Mouse (Mus musculus) cerebellum, postnatal 14 days (tissue): ENCODE data around the gene Tcte1.
A peak's percentile ranks its signal among the peaks of the same experiment; 100 is the strongest.

Source experiments
- DNase-seq, 2 experiments: peaks; one replicate each; pipeline ENCODE4 v3.0.0; 2021; ENCODE audit warnings: mixed read lengths in 2 of 2

The Tcte1 gene

GRCm38 (mm10) chr17:45566360-45567161 is 43.3 kb downstream of the Tcte1 start:
- DNase-seq = peak; percentile 58 to 59

- peak in 1 of 2 experiments; percentile 24 for DNase-seq
Measured at GRCm38 (mm10) chr17:45567162-45567601, 43.9 kb downstream of the Tcte1 start.

GRCm38 (mm10) chr17:45568990-45569389 is 45.8 kb downstream of the Tcte1 start:
- no peak for DNase-seq

- no peak for DNase-seq
Measured at GRCm38 (mm10) chr17:45569999-45570398, 46.8 kb downstream of the Tcte1 start.

- DNase-seq = peak; percentile 82 to 86
Measured at GRCm38 (mm10) chr17:45572103-45573086, 49.2 kb downstream of the Tcte1 start.

GRCm38 (mm10) chr17:45573087-45573779 is 50.0 kb downstream of the Tcte1 start, which contains the start of gene Hsp90ab1:
Hsp90ab1 (minus strand) TSS chr17:45573271.
- peak; percentile 100 for DNase-seq

- peak; percentile 97 to 98 for DNase-seq
Measured at GRCm38 (mm10) chr17:45573780-45574123, 50.5 kb downstream of the Tcte1 start.

- peak; percentile 86 to 88 for DNase-seq
Measured at GRCm38 (mm10) chr17:45574129-45574761, 51.0 kb downstream of the Tcte1 start.

GRCm38 (mm10) chr17:45575123-45575897 is 52.1 kb downstream of the Tcte1 start:
- DNase-seq = peak in 1 of 2 experiments; percentile 40

GRCm38 (mm10) chr17:45578242-45578641 is 55.0 kb downstream of the Tcte1 start:
- peak in 1 of 2 experiments; percentile 47 for DNase-seq

- DNase-seq = peak in 1 of 2 experiments; percentile 47
Measured at GRCm38 (mm10) chr17:45578843-45579242, 55.6 kb downstream of the Tcte1 start.

- no peak for DNase-seq
Measured at GRCm38 (mm10) chr17:45579554-45579953, 56.3 kb downstream of the Tcte1 start.

- peak in 1 of 2 experiments; percentile 44 for DNase-seq
Measured at GRCm38 (mm10) chr17:45580958-45581477, 57.8 kb downstream of the Tcte1 start.

- DNase-seq = peak; percentile 84 to 85
Measured at GRCm38 (mm10) chr17:45581567-45581983, 58.3 kb downstream of the Tcte1 start.

- DNase-seq = no peak
Measured at GRCm38 (mm10) chr17:45582188-45582587, 59.0 kb downstream of the Tcte1 start.

- peak in 1 of 2 experiments; percentile 50 for DNase-seq
Measured at GRCm38 (mm10) chr17:45582715-45583355, 59.6 kb downstream of the Tcte1 start.

- peak; percentile 90 to 94 for DNase-seq
Measured at GRCm38 (mm10) chr17:45584096-45584896, 61.1 kb downstream of the Tcte1 start.

- DNase-seq = peak; percentile 91 to 94
Measured at GRCm38 (mm10) chr17:45584939-45585678, 61.9 kb downstream of the Tcte1 start.
